Mouse (Mus musculus): ENCODE data around the gene Slc35e1.

Slc35e1 gene

DNA sequence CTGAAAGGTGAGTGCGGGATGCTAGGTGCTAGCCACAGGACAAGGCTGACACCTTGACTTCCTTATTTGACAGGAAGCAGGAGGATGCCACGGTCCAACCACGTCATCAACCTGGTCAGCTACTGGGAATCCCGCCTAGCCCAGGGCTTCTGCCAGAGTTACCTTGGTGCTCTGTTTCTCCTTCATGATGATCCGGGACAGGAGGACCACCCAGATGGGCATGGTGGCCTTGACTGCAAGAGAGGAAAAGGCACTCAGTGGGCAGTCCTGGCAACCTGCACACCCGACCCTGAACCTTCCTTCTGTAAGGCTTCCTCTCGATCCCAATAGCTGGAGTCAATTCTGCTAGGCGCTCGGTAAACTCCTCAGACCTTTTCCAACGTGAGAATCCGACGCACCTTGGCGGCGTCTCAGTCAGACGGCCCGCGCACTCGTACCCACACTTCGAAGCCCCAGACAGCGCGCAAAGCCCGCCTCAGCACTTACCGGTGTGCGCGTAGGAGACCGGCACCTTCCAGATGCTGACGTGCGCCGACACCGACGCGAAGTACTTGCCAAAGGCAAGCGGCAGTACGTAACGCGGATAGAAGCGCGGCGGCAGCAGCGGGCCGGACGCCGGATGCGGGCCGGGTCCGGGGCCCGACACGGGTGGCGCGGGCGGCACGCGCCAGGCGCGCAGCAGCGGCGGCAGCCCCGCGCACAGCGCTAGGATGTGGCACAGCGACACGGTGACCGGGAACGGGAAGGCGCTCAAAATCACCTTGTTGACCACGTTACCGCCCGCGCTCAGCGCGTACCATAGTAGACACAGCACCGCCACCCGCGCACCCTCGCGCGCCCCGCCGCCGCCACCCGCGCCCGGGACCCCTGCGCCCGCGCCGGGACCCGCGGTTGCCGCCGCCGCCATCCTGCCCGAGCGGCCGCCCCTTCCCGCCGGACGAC, at the start of gene Slc35e1:
Gene Slc35e1, minus strand, starts transcription at position 935 of the 942 bp plus-strand sequence.
- DNase-seq: peak; percentile 53

DNA sequence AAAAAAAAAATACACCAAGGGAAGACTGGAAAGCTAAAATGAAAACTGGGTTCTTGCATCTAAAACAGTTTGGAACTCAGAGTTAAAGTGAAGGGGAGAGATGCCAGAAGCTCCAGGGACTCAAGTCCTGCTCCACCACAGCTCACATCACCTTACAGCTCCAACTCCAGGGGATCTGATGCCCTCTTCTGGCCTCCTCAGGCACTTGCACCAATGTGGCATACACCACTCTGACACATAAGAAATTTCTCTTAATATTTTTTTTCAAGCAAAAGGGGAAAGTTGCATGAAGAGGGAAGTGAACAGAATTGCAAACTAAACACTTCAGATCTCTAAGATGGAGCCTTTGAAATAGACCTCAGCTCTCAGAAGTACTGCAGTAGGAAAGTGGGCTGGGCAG, 46.8 kb upstream of the Slc35e1 start:
- DNase-seq: no peak

DNA sequence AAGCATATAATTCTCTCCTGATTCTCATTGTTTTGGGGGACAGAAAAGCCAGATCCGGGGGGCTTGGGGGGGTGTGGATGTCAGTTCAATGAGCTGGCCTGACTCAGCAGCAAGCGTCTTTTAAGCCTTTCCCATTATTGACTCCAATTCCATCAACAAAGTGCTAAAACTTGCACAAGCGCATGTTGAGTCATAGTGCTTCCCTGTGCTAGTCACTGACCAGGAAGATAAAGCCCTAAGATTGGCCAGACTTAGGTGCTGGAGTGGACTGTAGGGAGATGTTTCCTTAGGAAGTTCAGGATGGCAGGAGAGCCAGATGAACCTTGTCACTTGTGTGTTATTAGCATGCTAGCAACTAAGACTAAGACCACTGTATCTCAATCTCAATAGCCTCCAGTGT, 42.5 kb upstream of the Slc35e1 start:
- DNase-seq: no peak

DNA sequence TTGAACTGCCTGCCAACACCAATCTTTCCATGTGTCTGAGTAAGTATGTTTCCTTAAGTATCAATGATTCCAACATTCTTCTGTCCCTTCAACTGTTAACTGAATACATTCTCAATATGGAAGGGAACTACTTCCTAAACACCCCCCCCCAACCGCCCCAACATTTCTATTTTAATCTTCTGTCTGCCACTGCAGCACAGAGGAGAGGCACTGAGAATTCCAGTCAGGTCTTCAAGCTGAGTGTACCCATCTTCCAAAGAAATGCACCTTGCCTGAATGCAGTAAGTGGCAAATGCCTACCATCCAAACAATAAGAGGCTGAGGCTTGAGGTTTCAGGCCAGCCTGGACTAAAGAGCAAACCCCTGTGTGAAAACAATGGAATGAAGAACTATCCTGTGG, 39.7 kb upstream of the Slc35e1 start:
- no peak for DNase-seq

DNA sequence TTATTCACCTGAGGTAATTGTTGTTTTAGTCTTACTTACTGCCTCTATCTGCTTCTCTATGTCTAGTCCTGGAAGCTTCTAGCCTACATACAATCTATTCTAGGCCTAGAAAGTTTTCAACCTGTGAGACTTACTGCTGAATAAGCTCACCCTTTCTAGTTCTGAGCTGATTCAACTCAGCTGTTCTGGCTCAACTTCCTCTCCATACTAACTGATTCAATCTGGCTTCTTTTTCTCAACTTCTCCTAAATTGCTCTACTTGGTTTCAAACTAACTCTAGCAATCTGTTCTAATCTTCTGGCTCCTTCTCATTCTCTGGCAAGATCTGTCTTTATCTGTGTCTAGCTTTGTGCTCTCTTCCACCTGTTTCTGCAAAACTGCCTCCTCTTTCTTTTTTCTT, 29.5 kb upstream of the Slc35e1 start:
- DNase-seq: no peak

DNA sequence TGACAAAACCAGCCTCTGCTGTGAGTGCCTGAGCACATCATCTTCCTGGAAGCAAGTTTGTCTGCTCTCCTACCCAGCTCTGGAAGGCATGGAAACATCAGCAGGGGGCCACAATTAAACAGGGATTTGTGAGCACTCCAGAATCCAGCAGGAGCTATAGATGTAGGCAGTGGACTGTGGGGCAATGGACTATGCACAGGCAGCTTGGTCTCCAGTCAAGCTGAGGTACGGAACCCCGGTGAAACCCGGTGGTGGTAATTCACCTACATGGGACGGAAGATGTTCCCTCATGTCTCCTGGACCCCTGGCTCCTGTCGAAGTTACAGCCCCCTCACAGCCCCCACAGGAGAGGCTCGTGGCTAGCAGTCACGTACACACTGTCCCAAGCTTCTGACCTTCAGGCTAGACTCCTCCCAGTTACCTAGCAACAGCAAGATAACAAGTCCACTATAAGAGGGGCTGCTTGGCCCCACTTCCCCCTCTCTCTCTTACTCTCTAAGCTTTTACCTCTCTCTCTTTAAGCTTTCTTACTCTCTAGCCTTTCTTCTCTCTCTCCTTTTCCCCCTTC, 25.1 kb upstream of the Slc35e1 start:
- no peak for DNase-seq

DNA sequence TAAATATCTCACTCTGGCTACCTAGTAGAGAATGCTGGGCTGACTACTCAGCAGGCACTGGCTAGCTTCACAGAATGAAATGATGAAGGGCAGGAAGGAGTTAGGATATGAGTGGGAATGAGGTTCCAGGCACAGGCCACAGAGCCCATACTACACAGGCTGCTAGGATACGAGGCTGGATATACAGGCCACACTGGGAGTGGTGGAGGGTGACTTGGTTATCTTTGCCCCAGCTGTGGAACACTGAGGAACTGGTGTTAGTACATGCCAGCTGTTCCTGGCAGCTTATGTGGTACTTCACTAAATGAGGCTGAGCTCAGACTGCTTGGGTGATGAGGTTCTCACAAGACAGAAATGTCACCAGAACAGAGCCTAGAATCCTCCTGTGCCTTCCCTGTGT, 20.7 kb upstream of the Slc35e1 start:
- no peak for DNase-seq

DNA sequence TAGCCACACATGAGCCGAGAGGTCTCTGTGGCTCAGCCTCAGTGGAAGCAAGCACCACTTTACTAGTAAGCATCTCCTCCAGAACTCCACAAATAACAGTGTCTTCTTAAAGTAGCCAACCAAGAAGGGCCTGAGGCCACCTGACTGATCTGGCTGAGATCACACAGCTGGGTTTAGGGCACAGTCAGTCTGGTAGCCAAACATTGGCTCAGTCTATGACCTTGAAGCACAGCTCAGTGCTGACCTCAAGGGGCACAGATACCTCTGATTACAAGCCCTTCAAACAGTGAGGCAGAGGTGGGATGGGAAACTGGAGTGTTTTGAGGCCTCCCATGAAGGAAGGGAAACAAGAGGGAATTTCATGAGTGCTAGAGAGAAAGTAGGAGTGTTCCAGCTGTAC, 20.2 kb upstream of the Slc35e1 start:
- DNase-seq: no peak

DNA sequence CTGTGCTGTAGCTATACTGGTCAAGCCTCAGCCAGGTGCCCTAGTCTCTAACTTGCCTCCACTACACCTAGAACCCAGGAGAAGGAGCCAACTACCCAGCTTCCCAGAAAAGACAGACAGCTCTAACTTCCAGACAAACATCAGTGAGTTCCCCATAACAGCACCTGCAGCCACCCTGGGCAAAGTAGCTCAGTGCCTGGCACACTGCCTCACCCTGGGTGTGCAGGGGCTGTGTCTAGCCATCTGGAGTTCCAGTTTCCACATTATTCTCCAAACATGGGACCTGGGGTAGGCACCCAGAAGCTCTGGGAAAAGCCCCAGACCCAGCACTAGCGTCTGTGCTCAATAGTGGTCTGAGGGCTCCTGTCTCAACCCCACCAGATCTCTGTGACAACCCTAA, 15.1 kb upstream of the Slc35e1 start:
- DNase-seq: no peak

DNA sequence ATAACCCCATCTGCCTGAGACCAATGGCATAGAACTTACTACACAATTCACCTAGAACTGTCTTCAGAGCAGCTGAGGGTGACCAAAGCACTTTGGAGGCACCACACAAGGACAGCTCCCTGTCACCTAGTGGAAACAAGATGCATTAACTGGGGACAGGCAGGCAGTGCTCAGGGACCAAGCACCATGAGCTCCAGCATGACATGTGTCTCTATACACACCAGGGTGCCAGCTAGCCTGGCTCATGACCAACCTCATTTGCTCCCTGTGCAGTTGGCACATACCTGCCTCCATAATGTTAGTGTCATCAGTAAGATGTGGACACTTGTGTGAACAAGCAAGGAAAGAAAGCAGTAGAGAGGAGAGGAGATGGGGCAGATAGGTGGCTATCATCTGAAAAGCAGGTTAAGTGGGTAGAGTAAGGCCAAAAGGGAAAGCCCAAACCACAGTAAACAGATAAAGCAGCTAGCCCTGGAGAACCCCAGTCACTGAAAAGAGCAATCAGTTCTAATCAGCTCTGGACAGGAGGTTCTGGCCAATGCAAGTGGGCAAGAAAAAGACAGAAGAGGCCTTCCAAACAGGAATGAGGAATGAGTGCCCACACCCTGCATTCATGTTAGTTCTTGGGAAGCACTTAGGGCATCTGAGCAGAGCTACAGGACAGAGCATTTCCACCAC, 12.4 kb upstream of the Slc35e1 start:
- DNase-seq: no peak

DNA sequence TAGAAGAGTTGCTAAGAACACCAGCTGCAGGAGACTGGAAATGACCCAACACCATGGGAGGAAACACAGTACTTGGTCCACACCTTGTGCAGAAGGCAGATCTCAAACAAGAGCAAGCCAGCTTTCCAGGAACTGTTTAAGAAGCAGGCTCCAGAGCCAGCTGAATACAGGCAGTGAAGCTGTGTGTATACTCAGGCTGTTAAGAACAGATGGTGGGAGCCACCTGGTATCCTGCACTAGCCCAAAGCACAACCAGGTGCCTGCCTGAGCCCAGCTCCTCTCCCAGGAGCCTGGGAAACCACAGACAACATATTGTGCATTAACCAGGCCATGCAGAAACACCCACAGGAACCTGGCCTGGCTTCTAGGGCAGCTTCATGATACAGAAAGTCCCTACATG, 11.7 kb upstream of the Slc35e1 start:
- no peak for DNase-seq

DNA sequence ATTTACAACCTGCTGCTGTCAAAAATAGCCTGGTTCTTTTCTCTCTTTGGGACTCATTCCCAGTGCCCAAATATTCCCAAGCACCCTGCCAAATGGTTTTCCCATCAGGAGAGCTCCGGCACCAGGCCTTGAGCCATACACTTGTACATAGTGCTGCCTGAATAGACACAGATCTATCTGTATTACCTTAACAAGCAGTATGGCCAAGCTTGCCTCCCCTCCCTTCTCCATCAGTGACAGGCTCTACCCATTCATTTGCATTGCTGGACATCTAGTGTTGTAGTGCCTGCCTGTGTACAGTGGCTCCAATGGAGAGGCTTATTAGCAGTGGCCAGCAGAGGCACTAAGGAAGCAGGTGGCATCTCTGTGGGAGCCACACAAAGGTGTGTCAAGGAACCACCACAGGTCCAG, 8.1 kb upstream of the Slc35e1 start:
- DNase-seq: no peak

DNA sequence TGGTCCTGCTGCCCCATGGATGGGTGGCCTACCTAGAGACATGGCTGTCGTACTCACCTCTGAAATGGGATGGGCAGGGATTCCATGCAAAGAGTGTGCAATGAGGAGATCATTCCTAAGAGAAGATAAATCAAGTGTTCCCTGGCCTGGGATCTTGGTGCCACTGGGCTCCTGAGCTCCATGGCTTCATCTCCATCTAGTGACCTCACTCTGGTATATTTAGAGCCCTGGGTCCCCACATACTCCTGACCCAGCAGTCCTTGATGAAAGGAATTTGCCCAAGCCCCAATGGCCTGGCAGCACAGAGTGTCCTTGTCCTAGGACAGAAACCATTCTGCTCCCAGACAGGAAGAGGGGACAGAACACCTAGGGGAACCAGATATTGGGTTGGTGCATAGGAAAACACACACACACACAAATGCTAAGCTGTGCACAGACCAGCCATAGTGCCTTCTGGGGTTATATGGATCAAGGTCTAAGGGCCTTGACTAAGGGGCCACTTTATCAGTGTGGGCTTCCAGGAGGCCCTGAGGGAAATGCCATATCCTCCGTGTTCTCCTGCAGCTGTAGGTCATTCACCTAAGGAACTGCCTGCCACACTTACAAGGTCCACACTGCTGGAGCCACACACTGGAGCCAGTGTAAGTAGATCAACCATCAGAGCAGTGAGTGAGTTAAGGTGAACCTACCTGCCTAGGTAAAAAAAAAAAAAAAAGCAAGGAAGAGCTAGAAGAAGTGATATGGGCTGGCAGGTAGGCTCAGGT, 7.3 kb upstream of the Slc35e1 start:
- DNase-seq: no peak

DNA sequence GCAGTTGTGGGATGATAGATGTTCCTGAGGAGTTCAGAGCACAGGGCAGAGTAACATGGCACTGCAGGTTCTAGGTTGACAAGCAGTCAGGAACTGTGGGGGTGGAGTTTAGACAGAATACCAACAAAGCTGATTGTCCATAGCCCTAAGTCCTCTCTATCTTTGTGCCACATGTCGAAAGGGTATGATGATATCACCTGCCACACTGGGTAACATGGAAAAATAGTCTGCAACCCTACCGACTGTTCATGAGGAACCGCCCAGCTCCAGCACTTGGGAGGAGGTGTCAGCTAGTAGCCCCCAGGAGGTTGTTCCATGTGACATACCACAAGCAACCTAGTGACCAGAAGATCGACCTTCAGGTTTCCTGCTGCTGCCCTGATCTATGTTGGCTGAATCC, 6.1 kb upstream of the Slc35e1 start:
- DNase-seq: no peak

DNA sequence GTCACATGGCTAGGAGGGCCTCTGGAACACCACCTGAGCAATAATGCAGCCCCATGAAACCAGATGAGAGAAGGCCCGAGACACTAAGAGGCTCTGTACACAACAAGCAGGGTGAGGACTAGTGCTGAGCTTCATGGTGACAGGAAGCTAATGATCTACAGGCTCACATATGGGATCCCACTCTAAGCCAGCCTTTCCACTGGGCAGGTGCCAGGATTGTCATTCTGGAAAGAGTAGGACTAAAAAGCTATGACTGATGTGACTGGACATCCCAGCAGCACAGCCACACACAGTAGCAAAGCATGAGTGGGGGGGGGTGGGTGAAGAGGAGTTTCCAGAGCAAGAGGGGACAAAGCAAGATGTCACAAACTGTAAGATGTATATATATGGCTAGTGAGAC, 5.5 kb upstream of the Slc35e1 start:
- no peak for DNase-seq

DNA sequence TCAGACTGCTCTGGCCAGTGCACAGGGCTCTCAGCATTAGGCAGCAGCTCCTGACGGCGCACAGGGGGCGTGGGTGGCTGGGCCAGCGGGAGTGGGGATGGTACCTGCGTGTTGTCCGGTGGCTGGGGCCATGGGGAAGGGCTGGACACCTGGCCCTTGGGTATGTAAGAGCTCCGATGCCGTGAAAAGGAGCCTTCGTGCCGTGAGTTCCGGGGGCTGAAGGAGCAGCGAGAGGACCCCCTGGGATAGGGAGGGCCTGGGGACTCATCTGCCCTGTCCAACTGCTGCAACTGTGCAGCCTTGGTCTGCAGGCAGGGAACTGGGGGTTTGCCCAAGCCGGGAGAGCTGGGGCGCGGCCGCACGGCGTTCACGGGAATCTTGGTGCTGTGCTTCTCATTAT, 3.8 kb upstream of the Slc35e1 start:
- DNase-seq: no peak

DNA sequence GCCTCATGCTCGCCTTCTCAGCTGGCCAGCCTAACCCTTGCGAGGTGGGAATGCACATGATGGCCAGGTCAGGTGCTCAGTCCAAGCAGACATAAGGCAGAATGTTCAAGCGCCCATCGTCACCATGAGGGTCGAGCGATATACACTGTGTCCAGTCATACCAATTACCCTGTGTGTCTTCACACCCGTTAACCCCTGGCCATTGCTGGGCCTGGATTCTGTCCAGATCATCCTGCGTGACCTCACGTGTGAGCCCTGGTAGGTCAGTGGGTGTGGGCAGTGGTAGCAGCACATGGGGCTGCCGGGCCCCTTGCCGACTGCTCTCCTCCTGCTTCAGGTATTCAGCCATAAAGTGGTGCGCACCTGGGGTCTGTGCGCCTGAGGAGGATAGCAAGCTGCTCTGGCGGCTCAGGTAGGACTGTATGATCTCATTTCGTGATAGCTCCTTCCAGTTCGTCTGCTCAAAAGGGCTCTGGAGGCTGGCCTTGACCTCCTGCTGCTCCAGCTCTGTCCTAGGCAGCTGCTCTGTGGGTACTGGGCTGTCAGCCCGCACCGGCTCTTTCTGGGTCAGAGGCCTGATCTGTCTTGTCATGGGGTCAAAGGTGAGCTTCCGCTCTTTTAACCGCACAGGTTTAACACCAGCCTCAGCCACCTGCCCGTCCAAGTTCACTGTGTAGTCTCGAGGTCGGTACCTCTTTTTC, 3.1 kb upstream of the Slc35e1 start:
- no peak for DNase-seq

DNA sequence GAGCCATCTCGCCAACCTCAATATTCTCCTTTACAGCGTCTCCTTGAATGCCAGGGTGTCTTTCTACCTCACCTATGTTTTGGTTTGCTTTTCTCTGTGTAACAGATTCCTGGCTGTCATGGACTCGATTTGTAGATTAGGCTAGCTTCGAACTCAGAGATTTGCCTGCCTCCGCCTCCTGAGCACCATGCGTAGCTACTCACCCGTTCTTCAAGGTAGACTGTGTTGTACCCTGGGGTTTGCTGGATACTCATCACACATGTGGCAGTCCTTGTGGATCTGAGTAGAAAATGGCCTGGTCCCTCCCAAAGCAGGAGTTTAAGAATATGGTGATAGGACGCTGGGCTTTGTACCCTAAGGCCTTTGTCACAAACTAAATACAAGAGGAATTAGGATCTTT, 967 bp upstream of the Slc35e1 start:
- no peak for DNase-seq

DNA sequence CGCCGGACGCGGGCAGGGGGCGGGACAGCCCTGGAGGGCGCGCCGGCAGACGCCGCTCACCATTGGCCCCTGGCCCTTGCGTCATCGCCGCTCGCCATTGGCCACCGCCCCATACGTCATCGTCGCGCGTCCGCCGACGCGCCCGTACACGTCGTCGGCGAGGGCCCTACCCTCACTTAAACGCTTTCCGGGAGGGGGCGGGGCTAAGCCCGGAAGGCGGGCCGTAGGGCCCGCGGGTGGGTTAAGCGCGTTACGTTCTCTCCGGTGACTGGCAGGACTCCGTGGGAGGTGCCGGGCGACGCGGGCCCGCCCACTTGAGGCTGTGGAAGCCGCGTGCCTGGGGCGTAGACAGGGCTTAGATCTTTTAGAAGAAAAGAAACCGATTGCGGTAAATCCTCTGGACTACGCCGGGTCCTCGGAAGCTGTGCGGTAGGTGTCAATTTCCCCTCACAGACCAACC, 238 bp upstream of the Slc35e1 start:
- DNase-seq: peak; percentile 100

DNA sequence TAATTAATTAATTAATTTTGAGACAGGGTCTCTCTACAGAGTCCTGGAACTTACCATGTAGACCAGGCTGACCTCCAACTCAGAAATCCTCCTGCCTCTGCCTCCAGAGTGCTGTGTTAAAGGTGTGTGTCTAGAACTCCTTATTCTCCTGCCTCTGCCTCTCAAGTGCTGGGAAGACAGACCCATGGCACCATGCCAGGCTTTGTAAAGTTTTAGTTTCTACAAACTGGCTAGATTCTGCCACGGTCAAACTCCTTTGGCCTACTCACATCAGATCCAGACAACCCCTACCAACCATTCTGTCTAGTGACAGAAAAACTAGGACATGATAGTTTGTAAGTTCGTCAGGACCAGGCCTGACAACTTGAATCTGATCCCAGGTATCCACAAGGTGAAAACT, 1.4 kb downstream of the Slc35e1 start:
- peak; percentile 44 for DNase-seq

DNA sequence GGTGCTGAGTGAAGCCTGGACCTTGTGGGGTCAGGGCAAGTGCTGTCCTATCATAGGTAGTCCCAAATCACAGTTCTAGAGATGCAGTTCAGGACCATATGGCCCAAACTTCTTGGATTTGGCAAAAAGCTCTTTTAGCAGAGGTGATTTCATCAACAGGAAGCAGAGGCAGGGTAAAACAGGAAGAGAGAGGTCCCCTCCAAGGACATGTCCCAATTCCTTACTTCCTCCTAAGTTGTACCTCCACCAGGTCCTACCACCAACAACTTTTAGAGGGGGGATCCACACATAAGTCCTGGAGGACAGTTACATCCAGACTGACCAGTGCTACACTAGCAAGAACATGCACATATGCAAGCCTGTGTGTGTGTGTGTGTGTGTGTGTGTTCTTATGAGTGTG, 5.4 kb downstream of the Slc35e1 start:
- no peak for DNase-seq

DNA sequence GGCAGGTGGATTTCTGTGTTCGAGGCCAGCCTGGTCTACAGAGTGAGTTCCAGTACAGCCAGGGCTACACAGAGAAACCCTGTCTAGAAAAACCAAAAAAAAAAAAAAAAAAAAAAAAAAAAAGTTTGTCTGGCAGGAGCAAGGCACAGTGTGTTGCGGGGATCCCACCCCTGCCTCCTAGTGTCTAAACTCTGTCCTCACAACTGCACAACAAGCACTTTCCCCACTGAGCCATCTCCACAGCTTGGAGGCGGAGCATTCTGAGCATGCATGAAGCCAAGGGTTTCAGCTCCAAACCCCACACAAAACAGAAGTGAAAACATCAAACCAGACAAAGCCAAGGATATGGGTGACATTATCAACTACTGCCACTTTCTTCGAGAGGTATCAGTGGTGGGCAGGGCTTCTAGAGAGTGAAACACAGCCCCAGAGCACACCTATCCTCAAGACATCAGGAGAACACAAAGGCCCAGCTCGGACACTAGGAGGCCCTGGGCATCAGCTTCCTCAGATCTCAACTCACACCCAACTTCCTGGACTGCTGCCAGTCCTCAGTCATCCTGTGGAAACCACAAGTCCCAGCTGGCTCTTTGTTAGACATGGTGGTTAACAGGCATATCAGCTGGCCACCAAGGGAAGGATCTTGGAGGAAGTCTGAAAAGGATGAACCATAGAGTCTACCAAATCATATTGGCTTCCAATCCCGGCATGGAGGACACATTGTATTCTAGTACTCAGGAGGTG, 6.8 kb downstream of the Slc35e1 start:
- DNase-seq: peak; percentile 68

Data from kidney, postnatal 10 days (tissue).